Mouse (Mus musculus): ENCODE measurements around the gene Evi2.

The Evi2 gene

GRCm38 (mm10) chr11:79524310-79524575 lies 6.1 kb downstream of the Evi2 start:
- no peak for DNase-seq (ENCODE audit: low spot score in 2 of 2)

GRCm38 (mm10) chr11:79523560-79524309 lies 6.7 kb downstream of the Evi2 start, which contains the start of gene Evi2b:
Evi2b (minus strand) TSS chr11:79523762.
- no peak for DNase-seq (ENCODE audit: low spot score in 2 of 2)

GRCm38 (mm10) chr11:79522944-79523343 lies 7.4 kb downstream of the Evi2 start:
- no peak for DNase-seq (ENCODE audit: low spot score in 2 of 2)

- no peak for DNase-seq (ENCODE audit: low spot score in 2 of 2)
Measured at GRCm38 (mm10) chr11:79521930-79522329, 8.5 kb downstream of the Evi2 start.

GRCm38 (mm10) chr11:79520772-79521171 lies 9.6 kb downstream of the Evi2 start:
- DNase-seq (ENCODE audit: low spot score in 2 of 2) = no peak

GRCm38 (mm10) chr11:79519878-79520291 lies 10.5 kb downstream of the Evi2 start:
- peak in 1 of 2 experiments; percentile 74 for DNase-seq (ENCODE audit: low spot score in 2 of 2)

- no peak for DNase-seq (ENCODE audit: low spot score in 2 of 2)
Measured at GRCm38 (mm10) chr11:79519299-79519698, 11.1 kb downstream of the Evi2 start.

GRCm38 (mm10) chr11:79515798-79516197 lies 14.6 kb downstream of the Evi2 start:
- DNase-seq (ENCODE audit: low spot score in 2 of 2) = no peak

GRCm38 (mm10) chr11:79515331-79515730 lies 15.1 kb downstream of the Evi2 start:
- no peak for DNase-seq (ENCODE audit: low spot score in 2 of 2)

- no peak for DNase-seq (ENCODE audit: low spot score in 2 of 2)
Measured at GRCm38 (mm10) chr11:79511970-79512369, 18.4 kb downstream of the Evi2 start.

GRCm38 (mm10) chr11:79504506-79504905 lies 25.9 kb downstream of the Evi2 start:
- DNase-seq (ENCODE audit: low spot score in 2 of 2) = no peak

- DNase-seq (ENCODE audit: low spot score in 2 of 2) = peak; percentile 81 to 89
Measured at GRCm38 (mm10) chr11:79503845-79504244, 26.5 kb downstream of the Evi2 start, which contains the start of gene Omg. Omg (minus strand) TSS chr11:79504084.

- no peak for DNase-seq (ENCODE audit: low spot score in 2 of 2)
Measured at GRCm38 (mm10) chr11:79502917-79503316, 27.5 kb downstream of the Evi2 start.

- no peak for DNase-seq (ENCODE audit: low spot score in 2 of 2)
Measured at GRCm38 (mm10) chr11:79494976-79495800, 35.2 kb downstream of the Evi2 start.

- DNase-seq (ENCODE audit: low spot score in 2 of 2) = no peak
Measured at GRCm38 (mm10) chr11:79484721-79485120, 45.7 kb downstream of the Evi2 start.

- no peak for DNase-seq (ENCODE audit: low spot score in 2 of 2)
Measured at GRCm38 (mm10) chr11:79483876-79484528, 46.4 kb downstream of the Evi2 start.

- DNase-seq (ENCODE audit: low spot score in 2 of 2) = no peak
Measured at GRCm38 (mm10) chr11:79483392-79483791, 47.0 kb downstream of the Evi2 start.

- no peak for DNase-seq (ENCODE audit: low spot score in 2 of 2)
Measured at GRCm38 (mm10) chr11:79468097-79468496, 62.3 kb downstream of the Evi2 start.

Data from right cerebral cortex, postnatal 10 days (tissue).